Mouse (Mus musculus): ENCODE measurements around the gene Gm10447. TPM values are rescaled to one million over a fixed set of nuclear protein-coding genes. Genes with fewer than 3 reads are reported as not detected.
"Not testable (repeated sequence)": the region's sequence is repeated elsewhere in the genome, so short reads cannot be mapped to it uniquely, and the experiment has no call there.

Gm10447 gene
- polyA plus RNA-seq, 1 experiment from 2014 or later: 0.19 TPM

DNA sequence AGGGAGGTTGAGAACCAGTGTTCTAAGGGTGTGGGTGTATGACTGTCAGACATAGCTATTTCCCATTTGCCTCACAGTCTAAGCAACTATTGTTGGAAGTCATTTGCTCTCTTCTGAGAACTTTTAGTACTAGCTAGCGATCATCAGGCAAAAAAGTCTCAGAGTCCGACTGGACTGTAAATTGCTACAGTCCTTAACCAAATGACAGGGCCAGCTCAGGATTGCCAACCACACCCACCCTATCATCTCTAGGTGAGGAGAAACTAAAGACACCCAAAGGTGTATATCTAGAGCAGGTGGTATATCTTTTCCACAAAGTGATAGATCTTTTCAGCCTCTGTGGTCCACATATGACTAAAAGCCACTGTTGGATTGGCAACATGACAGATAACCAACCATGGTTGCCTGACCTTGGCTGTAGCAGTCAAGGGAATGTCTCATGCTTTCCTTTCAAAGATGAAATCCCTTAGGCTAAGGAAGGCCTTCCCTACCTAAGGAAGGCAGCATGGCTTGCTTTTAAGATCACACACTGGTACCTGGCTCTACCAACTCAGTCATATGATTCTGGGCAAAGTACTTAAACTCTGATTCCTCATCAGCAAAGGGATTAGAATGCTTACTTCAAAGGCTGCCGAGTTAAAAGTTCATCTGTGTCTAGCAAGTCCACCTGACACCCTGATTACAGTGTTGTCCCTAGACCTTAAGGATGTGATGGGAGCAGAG is 28.8 kb downstream of the Gm10447 start:
- Histone ChIP-seq H3K36me3 (ENCODE audit: control insufficient read depth, insufficient read depth, low read length) (0 out of 2 replicates have a peak, but pooled peaks cover 4% of the 10 kb centered on the region), H3K9ac (ENCODE audit: low read depth, low read length) (no peak overlapping the region), H3K4me3 (ENCODE audit: low read depth, low read length) (no peak overlapping the region), H3K4me2 (replicated peaks; ENCODE audit: low read depth, low read length) (no peak overlapping the region), H3K9me3 (ENCODE audit: control insufficient read depth, low read length) (no peaks in the 10 kb centered on the region), H3K27me3 (ENCODE audit: control insufficient read depth, insufficient read depth, low read length) (no peaks in the 10 kb centered on the region), H3K27ac (ENCODE audit: low read depth, low read length) (no peak overlapping the region), H3K4me1 (replicated peaks; ENCODE audit: control insufficient read depth, insufficient read depth, low read length) (no peaks in the 10 kb centered on the region)
- no peak for ATAC-seq (ENCODE audit: low FRiP score)
- DNase-seq (ENCODE audit: low spot score): no peak
- 88% methylated on average over 3 of the region's 3 CpGs for WGBS

DNA sequence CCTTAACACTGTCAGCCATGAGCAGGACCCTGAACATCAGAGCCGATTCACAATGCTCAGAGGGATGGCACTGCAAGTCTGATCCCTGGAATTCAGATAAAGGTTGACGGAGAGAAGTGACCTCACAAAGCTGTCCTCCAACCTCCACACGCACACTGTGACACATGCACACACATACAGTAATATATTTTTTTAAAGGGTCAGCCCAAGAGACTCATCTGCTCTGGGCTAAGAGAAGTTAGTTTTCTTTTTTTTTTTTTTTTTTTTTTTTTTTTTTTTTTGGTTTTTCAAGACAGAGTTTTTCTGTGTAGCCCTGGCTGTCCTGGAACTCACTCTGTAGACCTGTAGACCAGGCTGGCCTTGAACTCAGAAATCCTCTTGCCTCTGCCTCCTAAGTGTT is 30.0 kb downstream of the Gm10447 start:
- not testable (repeated sequence) for H3K9me3 ChIP-seq (ENCODE audit: control insufficient read depth, low read length); DNase-seq (ENCODE audit: low spot score); H3K27me3 ChIP-seq (ENCODE audit: control insufficient read depth, insufficient read depth, low read length); H3K4me2 ChIP-seq (replicated peaks; ENCODE audit: low read depth, low read length); H3K9ac ChIP-seq (ENCODE audit: low read depth, low read length); H3K36me3 ChIP-seq (ENCODE audit: control insufficient read depth, insufficient read depth, low read length); ATAC-seq (ENCODE audit: low FRiP score); H3K4me1 ChIP-seq (replicated peaks; ENCODE audit: control insufficient read depth, insufficient read depth, low read length); H3K27ac ChIP-seq (ENCODE audit: low read depth, low read length); H3K4me3 ChIP-seq (ENCODE audit: low read depth, low read length)
- 88% methylated on average over 3 of the region's 3 CpGs for WGBS

DNA sequence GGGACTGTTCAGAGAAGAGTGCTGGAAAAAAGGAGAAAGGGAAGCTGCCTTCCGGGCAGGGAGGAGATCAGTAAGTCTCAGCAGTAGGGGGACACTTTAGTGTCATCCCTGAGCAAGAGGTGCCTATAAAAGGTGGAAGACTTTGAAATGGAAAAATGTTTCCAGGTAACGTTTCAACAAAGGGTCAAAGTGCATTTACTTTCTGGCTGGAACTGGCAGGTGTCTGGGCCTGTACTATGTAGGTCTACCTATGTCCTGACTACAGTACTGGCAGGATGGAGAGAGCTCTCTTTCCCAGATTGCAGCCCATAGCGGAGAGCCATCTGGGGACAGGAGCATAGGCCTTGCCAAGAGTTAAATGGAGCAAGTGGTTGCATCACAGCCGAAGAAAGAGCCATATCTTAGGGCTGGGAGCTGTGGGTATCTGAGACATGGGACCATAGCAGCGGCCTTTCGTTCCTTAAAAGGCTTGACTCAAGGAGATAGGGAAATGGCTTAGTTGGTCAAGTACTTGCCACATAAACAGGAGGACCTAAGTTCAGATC is 31.1 kb downstream of the Gm10447 start:
- ATAC-seq (ENCODE audit: low FRiP score) (no peak), DNase-seq (ENCODE audit: low spot score) (no peak)
- no peak overlapping the region for H3K27ac ChIP-seq (ENCODE audit: low read depth, low read length)
- no peaks in the 10 kb centered on the region for H3K27me3 ChIP-seq (ENCODE audit: control insufficient read depth, insufficient read depth, low read length)
- WGBS: 82% methylated on average over 6 of the region's 6 CpGs
- no peaks in the 10 kb centered on the region for H3K9me3 ChIP-seq (ENCODE audit: control insufficient read depth, low read length)
- H3K36me3 ChIP-seq (ENCODE audit: control insufficient read depth, insufficient read depth, low read length): 0 out of 2 replicates have a peak, but pooled peaks cover 4% of the 10 kb centered on the region
- H3K4me3 ChIP-seq (ENCODE audit: low read depth, low read length): no peak overlapping the region
- H3K9ac ChIP-seq (ENCODE audit: low read depth, low read length): no peak overlapping the region
- no peaks in the 10 kb centered on the region for H3K4me1 ChIP-seq (replicated peaks; ENCODE audit: control insufficient read depth, insufficient read depth, low read length)
- H3K4me2 ChIP-seq (replicated peaks; ENCODE audit: low read depth, low read length): no peak overlapping the region

GRCm38 (mm10) chr11:53425251-53425650 is 31.7 kb downstream of the Gm10447 start:
- Histone ChIP-seq H3K4me3 (ENCODE audit: low read depth, low read length) (no peak overlapping the region), H3K27me3 (ENCODE audit: control insufficient read depth, insufficient read depth, low read length) (no peaks in the 10 kb centered on the region), H3K27ac (ENCODE audit: low read depth, low read length) (no peak overlapping the region), H3K4me2 (replicated peaks; ENCODE audit: low read depth, low read length) (no peak overlapping the region), H3K9me3 (ENCODE audit: control insufficient read depth, low read length) (no peaks in the 10 kb centered on the region), H3K36me3 (ENCODE audit: control insufficient read depth, insufficient read depth, low read length) (0 out of 2 replicates have a peak, but pooled peaks cover 4% of the 10 kb centered on the region), H3K4me1 (replicated peaks; ENCODE audit: control insufficient read depth, insufficient read depth, low read length) (no peaks in the 10 kb centered on the region), H3K9ac (ENCODE audit: low read depth, low read length) (no peak overlapping the region)
- ATAC-seq (ENCODE audit: low FRiP score) (no peak), DNase-seq (ENCODE audit: low spot score) (no peak)
- 68% methylated on average over 3 of the region's 3 CpGs for WGBS

DNA sequence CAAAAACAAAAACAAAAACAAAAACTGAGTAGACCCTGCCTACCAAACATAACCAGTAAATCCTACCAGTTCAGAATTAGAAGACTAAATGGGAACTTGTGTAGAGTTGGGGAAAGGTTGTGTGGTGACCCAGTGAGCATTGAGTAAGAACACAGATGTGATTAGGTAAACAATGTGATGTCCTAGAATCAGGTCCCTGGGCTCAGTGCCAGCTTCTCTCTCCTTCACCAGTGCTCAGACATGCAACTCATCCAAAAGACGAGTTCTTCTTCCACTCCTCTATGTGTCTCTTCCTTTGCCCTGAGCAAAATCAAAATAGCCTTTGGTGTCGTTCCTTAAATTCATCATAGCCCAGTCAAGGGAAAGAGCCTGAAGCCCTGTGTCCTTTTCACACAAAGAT is 32.1 kb downstream of the Gm10447 start:
- no peaks in the 10 kb centered on the region for H3K4me1 ChIP-seq (replicated peaks; ENCODE audit: control insufficient read depth, insufficient read depth, low read length)
- H3K4me2 ChIP-seq (replicated peaks; ENCODE audit: low read depth, low read length): no peak overlapping the region
- H3K9me3 ChIP-seq (ENCODE audit: control insufficient read depth, low read length): no peaks in the 10 kb centered on the region
- H3K9ac ChIP-seq (ENCODE audit: low read depth, low read length): no peak overlapping the region
- H3K4me3 ChIP-seq (ENCODE audit: low read depth, low read length): no peak overlapping the region
- ATAC-seq (ENCODE audit: low FRiP score) (no peak), DNase-seq (ENCODE audit: low spot score) (no peak)
- H3K36me3 ChIP-seq (ENCODE audit: control insufficient read depth, insufficient read depth, low read length): 0 out of 2 replicates have a peak, but pooled peaks cover 4% of the 10 kb centered on the region
- H3K27ac ChIP-seq (ENCODE audit: low read depth, low read length): no peak overlapping the region
- WGBS: 78% methylated on average over 2 of the region's 2 CpGs
- no peaks in the 10 kb centered on the region for H3K27me3 ChIP-seq (ENCODE audit: control insufficient read depth, insufficient read depth, low read length)

- no peaks in the 10 kb centered on the region for H3K27me3 ChIP-seq (ENCODE audit: control insufficient read depth, insufficient read depth, low read length)
- no peaks in the 10 kb centered on the region for H3K4me1 ChIP-seq (replicated peaks; ENCODE audit: control insufficient read depth, insufficient read depth, low read length)
- 91% methylated on average over 4 of the region's 4 CpGs for WGBS
- H3K27ac ChIP-seq (ENCODE audit: low read depth, low read length): no peak within 1 kb of the TSS
- no peak within 1 kb of the TSS for H3K4me2 ChIP-seq (replicated peaks; ENCODE audit: low read depth, low read length)
- H3K9ac ChIP-seq (ENCODE audit: low read depth, low read length): no peak within 1 kb of the TSS
- no peak within 1 kb of the TSS for H3K4me3 ChIP-seq (ENCODE audit: low read depth, low read length)
- H3K9me3 ChIP-seq (ENCODE audit: control insufficient read depth, low read length): no peaks in the 10 kb centered on the region
- ATAC-seq (ENCODE audit: low FRiP score) (no peak), DNase-seq (ENCODE audit: low spot score) (no peak)
- peaks cover under 1% of the 10 kb centered on the region; the same call in 1 of the 2 replicates for H3K36me3 ChIP-seq (ENCODE audit: control insufficient read depth, insufficient read depth, low read length)
Measured at GRCm38 (mm10) chr11:53423036-53423435, 33.9 kb downstream of the Gm10447 start, which contains the start of gene Leap2. TSS of gene Leap2 (minus strand) at chr11:53423170.

GRCm38 (mm10) chr11:53418048-53418447 is 38.9 kb downstream of the Gm10447 start:
- Histone ChIP-seq H3K9me3 (ENCODE audit: control insufficient read depth, low read length) (no peaks in the 10 kb centered on the region), H3K36me3 (ENCODE audit: control insufficient read depth, insufficient read depth, low read length) (peaks cover 11% of the 10 kb centered on the region; the same call in 1 of the 2 replicates)
- ATAC-seq (ENCODE audit: low FRiP score): no peak

DNA sequence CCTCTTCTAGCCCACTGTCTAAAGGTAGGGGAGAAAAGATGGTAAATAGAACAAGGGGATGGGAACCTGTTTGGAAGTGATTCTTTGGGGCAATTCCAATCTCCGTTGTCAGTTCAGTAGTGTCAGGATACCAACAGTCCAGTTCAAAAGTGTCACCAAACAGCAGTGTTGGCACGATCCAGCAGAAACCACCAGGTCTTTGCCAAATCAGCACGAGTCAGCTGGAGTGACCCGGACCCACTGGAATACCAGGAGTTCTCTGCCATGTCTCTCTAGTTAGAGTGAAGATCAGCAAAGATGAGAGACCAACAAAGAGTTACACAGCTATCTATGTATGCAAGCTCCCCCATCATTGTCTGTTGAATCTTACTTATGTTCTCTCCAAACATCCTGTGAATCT is 43.0 kb downstream of the Gm10447 start:
- Histone ChIP-seq H3K4me1 (replicated peaks; ENCODE audit: control insufficient read depth, insufficient read depth, low read length) (no peaks in the 10 kb centered on the region), H3K27me3 (ENCODE audit: control insufficient read depth, insufficient read depth, low read length) (no peaks in the 10 kb centered on the region), H3K9ac (ENCODE audit: low read depth, low read length) (no peak overlapping the region), H3K4me2 (replicated peaks; ENCODE audit: low read depth, low read length) (no peak overlapping the region), H3K27ac (ENCODE audit: low read depth, low read length) (no peak overlapping the region), H3K36me3 (ENCODE audit: control insufficient read depth, insufficient read depth, low read length) (peaks cover 19% of the 10 kb centered on the region), H3K9me3 (ENCODE audit: control insufficient read depth, low read length) (no peaks in the 10 kb centered on the region), H3K4me3 (ENCODE audit: low read depth, low read length) (no peak overlapping the region)
- ATAC-seq (ENCODE audit: low FRiP score) (no peak), DNase-seq (ENCODE audit: low spot score) (no peak)
- WGBS: 98% methylated on average over 4 of the region's 4 CpGs

More at GRCm38 (mm10) chr11:53418048-53418447, 38.9 kb downstream of the Gm10447 start:
- no peak overlapping the region for H3K4me3 ChIP-seq (ENCODE audit: low read depth, low read length)
- H3K27ac ChIP-seq (ENCODE audit: low read depth, low read length): no peak overlapping the region
- no peak overlapping the region for H3K9ac ChIP-seq (ENCODE audit: low read depth, low read length)
- no peak overlapping the region for H3K4me2 ChIP-seq (replicated peaks; ENCODE audit: low read depth, low read length)
- no peaks in the 10 kb centered on the region for H3K27me3 ChIP-seq (ENCODE audit: control insufficient read depth, insufficient read depth, low read length)
- no peak for DNase-seq (ENCODE audit: low spot score)
- no peaks in the 10 kb centered on the region for H3K4me1 ChIP-seq (replicated peaks; ENCODE audit: control insufficient read depth, insufficient read depth, low read length)

DNA sequence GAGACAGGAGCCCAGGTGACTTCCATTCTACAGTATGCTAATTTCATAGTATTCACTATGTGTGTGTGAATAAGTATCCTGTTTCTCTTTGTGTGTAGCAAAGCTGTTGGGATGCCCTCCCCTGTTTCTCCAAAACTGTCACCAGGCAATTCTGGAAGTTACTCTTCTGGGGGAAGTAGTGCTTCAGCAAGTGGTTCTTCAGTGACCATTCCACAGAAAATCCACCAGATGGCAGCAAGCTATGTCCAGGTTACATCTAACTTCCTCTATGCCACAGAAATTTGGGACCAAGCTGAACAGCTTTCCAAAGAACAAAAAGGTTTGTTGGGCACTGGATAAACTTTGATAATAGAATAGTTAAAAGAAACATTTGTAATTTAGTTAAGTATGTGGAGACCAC is 45.2 kb downstream of the Gm10447 start:
- no peak overlapping the region for H3K4me3 ChIP-seq (ENCODE audit: low read depth, low read length)
- no peak overlapping the region for H3K27ac ChIP-seq (ENCODE audit: low read depth, low read length)
- no peaks in the 10 kb centered on the region for H3K4me1 ChIP-seq (replicated peaks; ENCODE audit: control insufficient read depth, insufficient read depth, low read length)
- H3K4me2 ChIP-seq (replicated peaks; ENCODE audit: low read depth, low read length): no peak overlapping the region
- peaks cover 20% of the 10 kb centered on the region for H3K36me3 ChIP-seq (ENCODE audit: control insufficient read depth, insufficient read depth, low read length)
- no peak for ATAC-seq (ENCODE audit: low FRiP score)
- peak; percentile 18 for DNase-seq (ENCODE audit: low spot score)
- H3K9me3 ChIP-seq (ENCODE audit: control insufficient read depth, low read length): no peaks in the 10 kb centered on the region
- H3K9ac ChIP-seq (ENCODE audit: low read depth, low read length): no peak overlapping the region
- H3K27me3 ChIP-seq (ENCODE audit: control insufficient read depth, insufficient read depth, low read length): no peaks in the 10 kb centered on the region

All from hindbrain, embryonic 11.5 days (tissue).